Mouse (Mus musculus): Measurements from ENCODE around the gene Pptc7. TPM values are rescaled to one million over a fixed set of nuclear protein-coding genes. Genes with fewer than 3 reads are reported as not detected.

Gene Pptc7
- total RNA-seq, 1 experiment = 21.1 TPM

DNA sequence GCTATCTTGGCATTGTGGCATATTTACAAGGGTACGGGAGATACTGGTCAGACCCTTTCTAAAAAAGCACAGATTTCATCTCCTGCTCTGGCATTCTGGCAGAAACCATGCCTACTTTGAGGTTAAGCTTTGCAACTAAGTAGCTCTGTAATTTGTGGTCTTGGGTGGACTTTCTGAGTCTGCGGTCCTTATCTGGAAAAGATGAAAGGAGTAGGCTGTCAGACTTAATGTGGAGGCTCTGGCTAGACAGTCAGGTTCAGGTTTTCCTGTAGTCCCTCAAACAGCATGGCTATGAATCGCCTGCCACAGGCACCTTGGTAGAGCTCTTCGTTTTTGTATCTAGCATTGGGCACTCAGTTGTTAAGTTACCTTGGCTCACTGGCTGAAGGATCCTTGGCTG is 2.9 kb downstream of the Pptc7 start:
- no peak for DNase-seq (ENCODE audit: low read depth, low spot score)
- Histone ChIP-seq H3K9me3 (ENCODE audit: control insufficient read depth, insufficient read depth, low read depth, low read length) (no peaks in the 10 kb centered on the region), H3K27ac (ENCODE audit: insufficient read depth, low read depth, low read length, poor library complexity, severe bottlenecking) (no peak overlapping the region), H3K4me3 (ENCODE audit: insufficient read depth in 1 of 2, low read depth in 1 of 2, low read length in 2 of 2, poor library complexity in 1 of 2, severe bottlenecking in 1 of 2) (no peak overlapping the region), H3K36me3 (ENCODE audit: control insufficient read depth, insufficient read depth, low read length, poor library complexity, severe bottlenecking) (peaks cover 5% of the 10 kb centered on the region), H3K4me1 (ENCODE audit: control insufficient read depth in 2 of 2, insufficient read depth in 2 of 2, low read length in 2 of 2, poor library complexity in 1 of 2) (peaks cover 6 to 7% of the 10 kb centered on the region in 2 experiments), H3K9ac (ENCODE audit: insufficient read depth, low read depth, low read length, poor library complexity, severe bottlenecking) (no peak overlapping the region)
- in situ Hi-C loops (cut with MboI; ENCODE audit: low sequenced_read_pairs in 2 of 2, unreplicated experiment in 2 of 2) = no loop called here
- TF ChIP-seq ZC3H11A (IDR thresholded peaks at IDR 0.05; ENCODE audit: borderline replicate concordance, low read depth, low read length) = no peak
- TF ChIP-seq MAFK (IDR thresholded peaks at IDR 0.05; ENCODE audit: insufficient read depth, low read depth, low read length) = no peak
- no peak for TF ChIP-seq ZNF384 (IDR thresholded peaks at IDR 0.05; ENCODE audit: low read depth, low read length)
- TF ChIP-seq CHD2 (IDR thresholded peaks at IDR 0.05; ENCODE audit: low read depth, low read length) = no peak
- no peak for TF ChIP-seq HCFC1 (IDR thresholded peaks at IDR 0.05; ENCODE audit: borderline replicate concordance, insufficient read depth, low read length)

DNA sequence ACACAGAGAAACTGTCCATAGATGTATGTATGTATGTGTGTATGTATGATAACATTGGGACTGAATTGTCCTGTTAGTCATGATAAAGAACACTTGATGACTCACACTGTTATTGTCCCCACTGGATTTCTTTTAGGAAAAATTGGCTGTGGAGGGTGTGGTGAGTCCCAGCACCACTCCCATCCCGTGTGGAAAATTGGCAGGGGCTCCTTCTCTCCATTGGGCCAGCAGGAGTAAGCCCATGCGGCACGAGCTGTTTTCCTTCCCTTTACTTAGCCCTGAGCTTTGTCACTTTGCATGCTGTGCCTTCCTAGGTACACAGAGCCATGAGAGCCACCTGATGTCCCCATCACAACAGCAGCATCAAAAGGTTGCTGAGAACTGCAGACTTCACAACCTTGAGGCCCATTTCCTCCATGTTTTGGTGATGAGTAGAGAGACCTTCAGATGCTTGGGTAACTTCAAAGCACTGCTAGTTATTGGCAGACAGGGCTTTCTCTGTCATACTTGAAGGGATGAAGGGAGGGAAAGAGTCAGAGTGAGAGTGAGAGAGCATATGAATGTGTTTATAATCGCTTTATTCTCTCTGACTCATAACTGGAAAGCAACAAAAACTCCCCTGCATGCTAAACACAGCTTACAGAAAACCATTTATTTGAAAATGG is 4.1 kb downstream of the Pptc7 start:
- Histone ChIP-seq H3K27ac (ENCODE audit: insufficient read depth, low read depth, low read length, poor library complexity, severe bottlenecking) (no peak overlapping the region), H3K9ac (ENCODE audit: insufficient read depth, low read depth, low read length, poor library complexity, severe bottlenecking) (no peak overlapping the region), H3K4me1 (ENCODE audit: control insufficient read depth in 2 of 2, insufficient read depth in 2 of 2, low read length in 2 of 2, poor library complexity in 1 of 2) (peaks cover 6 to 14% of the 10 kb centered on the region in 2 experiments), H3K9me3 (ENCODE audit: control insufficient read depth, insufficient read depth, low read depth, low read length) (no peaks in the 10 kb centered on the region), H3K4me3 (ENCODE audit: insufficient read depth in 1 of 2, low read depth in 1 of 2, low read length in 2 of 2, poor library complexity in 1 of 2, severe bottlenecking in 1 of 2) (no peak overlapping the region), H3K36me3 (ENCODE audit: control insufficient read depth, insufficient read depth, low read length, poor library complexity, severe bottlenecking) (peaks cover 5% of the 10 kb centered on the region)
- TF ChIP-seq ZNF384 (IDR thresholded peaks at IDR 0.05; ENCODE audit: low read depth, low read length) (no peak), HCFC1 (IDR thresholded peaks at IDR 0.05; ENCODE audit: borderline replicate concordance, insufficient read depth, low read length) (no peak), ZC3H11A (IDR thresholded peaks at IDR 0.05; ENCODE audit: borderline replicate concordance, low read depth, low read length) (no peak), MAFK (IDR thresholded peaks at IDR 0.05; ENCODE audit: insufficient read depth, low read depth, low read length) (no peak), CHD2 (IDR thresholded peaks at IDR 0.05; ENCODE audit: low read depth, low read length) (no peak)
- no peak for DNase-seq (ENCODE audit: low read depth, low spot score)
- in situ Hi-C loops (cut with MboI; ENCODE audit: low sequenced_read_pairs in 2 of 2, unreplicated experiment in 2 of 2) = no loop called here

DNA sequence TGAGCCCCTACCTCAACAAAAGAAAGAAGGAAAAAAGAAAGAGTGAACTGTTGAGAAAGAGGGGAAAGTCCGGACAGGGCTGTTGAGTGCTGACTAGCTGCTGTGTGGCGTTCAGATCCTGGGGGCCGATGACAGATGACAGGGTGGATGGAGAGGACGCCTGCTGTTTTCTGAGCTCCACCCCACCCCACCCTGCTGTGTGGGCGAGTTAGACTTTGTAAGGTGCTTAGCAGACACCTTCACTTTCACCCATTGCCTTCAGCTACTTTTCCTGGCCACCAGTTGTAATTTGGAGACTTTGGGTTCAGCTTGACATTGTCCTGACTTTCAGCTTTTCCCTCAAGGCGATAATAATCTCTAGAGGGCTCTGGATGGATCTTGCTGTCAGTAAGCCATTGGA is 7.0 kb downstream of the Pptc7 start:
- H3K9me3 ChIP-seq (ENCODE audit: control insufficient read depth, insufficient read depth, low read depth, low read length) = no peaks in the 10 kb centered on the region
- H3K4me3 ChIP-seq (ENCODE audit: insufficient read depth in 1 of 2, low read depth in 1 of 2, low read length in 2 of 2, poor library complexity in 1 of 2, severe bottlenecking in 1 of 2) = no peak overlapping the region
- H3K4me1 ChIP-seq (ENCODE audit: control insufficient read depth in 2 of 2, insufficient read depth in 2 of 2, low read length in 2 of 2, poor library complexity in 1 of 2) = peaks cover 14 to 31% of the 10 kb centered on the region in 2 experiments; a peak in 3 of 4 replicates

DNA sequence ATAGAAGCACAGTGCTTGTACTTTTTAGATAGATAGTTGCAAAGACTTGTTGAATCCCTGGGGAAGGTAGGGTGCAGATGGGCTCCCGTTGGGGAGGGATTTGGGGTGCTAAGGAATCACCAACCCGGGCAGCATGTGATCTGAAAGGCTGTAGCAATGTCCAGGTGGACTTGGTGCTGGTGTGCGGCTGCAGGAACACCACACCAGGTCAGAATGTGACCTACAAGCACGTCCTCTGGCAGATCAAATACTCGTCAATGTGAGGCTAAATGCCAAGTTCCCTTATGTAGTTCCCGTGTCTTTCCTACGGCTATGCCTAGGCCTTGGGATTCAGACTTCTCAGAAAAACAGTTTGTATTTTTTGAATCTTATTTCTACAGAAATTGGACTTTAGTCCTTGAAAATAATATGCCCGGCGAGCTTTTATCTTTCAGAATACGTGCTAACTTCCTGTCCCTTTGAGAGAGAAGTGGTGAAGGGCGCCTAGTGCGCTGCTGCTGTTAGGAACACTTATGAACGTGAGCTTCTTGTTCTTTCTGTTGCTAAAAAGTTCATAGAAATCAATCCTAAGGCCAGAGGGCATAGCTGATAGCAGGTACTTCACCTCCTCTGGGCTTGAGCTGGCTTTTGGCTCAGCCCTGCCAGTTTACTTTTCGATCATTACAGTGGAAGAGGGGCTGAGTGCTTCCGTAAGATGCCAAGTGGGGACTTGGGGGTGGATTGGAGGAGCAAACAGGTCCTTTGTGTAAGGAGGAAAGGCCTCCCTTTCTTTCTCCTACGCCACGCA is 7.6 kb downstream of the Pptc7 start:
- Histone ChIP-seq H3K9ac (ENCODE audit: insufficient read depth, low read depth, low read length, poor library complexity, severe bottlenecking) (no peak overlapping the region), H3K4me1 (ENCODE audit: control insufficient read depth in 2 of 2, insufficient read depth in 2 of 2, low read length in 2 of 2, poor library complexity in 1 of 2) (peaks cover 14 to 30% of the 10 kb centered on the region in 2 experiments; a peak in 3 of 4 replicates), H3K9me3 (ENCODE audit: control insufficient read depth, insufficient read depth, low read depth, low read length) (no peaks in the 10 kb centered on the region), H3K27ac (ENCODE audit: insufficient read depth, low read depth, low read length, poor library complexity, severe bottlenecking) (no peak overlapping the region), H3K36me3 (ENCODE audit: control insufficient read depth, insufficient read depth, low read length, poor library complexity, severe bottlenecking) (peaks cover 5% of the 10 kb centered on the region), H3K4me3 (ENCODE audit: insufficient read depth in 1 of 2, low read depth in 1 of 2, low read length in 2 of 2, poor library complexity in 1 of 2, severe bottlenecking in 1 of 2) (no peak overlapping the region)
- TF ChIP-seq CHD2 (IDR thresholded peaks at IDR 0.05; ENCODE audit: low read depth, low read length) (no peak), MAFK (IDR thresholded peaks at IDR 0.05; ENCODE audit: insufficient read depth, low read depth, low read length) (no peak), ZC3H11A (IDR thresholded peaks at IDR 0.05; ENCODE audit: borderline replicate concordance, low read depth, low read length) (no peak), ZNF384 (IDR thresholded peaks at IDR 0.05; ENCODE audit: low read depth, low read length) (no peak), HCFC1 (IDR thresholded peaks at IDR 0.05; ENCODE audit: borderline replicate concordance, insufficient read depth, low read length) (no peak)
- in situ Hi-C loops (cut with MboI; ENCODE audit: low sequenced_read_pairs in 2 of 2, unreplicated experiment in 2 of 2) = no loop called here
- DNase-seq (ENCODE audit: low read depth, low spot score) = no peak

More for the DNA sequence above, 7.0 kb downstream of the Pptc7 start:
- no peak for DNase-seq (ENCODE audit: low read depth, low spot score)
- Histone ChIP-seq H3K36me3 (ENCODE audit: control insufficient read depth, insufficient read depth, low read length, poor library complexity, severe bottlenecking) (peaks cover 5% of the 10 kb centered on the region), H3K27ac (ENCODE audit: insufficient read depth, low read depth, low read length, poor library complexity, severe bottlenecking) (no peak overlapping the region), H3K9ac (ENCODE audit: insufficient read depth, low read depth, low read length, poor library complexity, severe bottlenecking) (no peak overlapping the region)
- in situ Hi-C loops (cut with MboI; ENCODE audit: low sequenced_read_pairs in 2 of 2, unreplicated experiment in 2 of 2) = no loop called here
- TF ChIP-seq CHD2 (IDR thresholded peaks at IDR 0.05; ENCODE audit: low read depth, low read length) (no peak), ZC3H11A (IDR thresholded peaks at IDR 0.05; ENCODE audit: borderline replicate concordance, low read depth, low read length) (no peak), HCFC1 (IDR thresholded peaks at IDR 0.05; ENCODE audit: borderline replicate concordance, insufficient read depth, low read length) (no peak)
